Mouse (Mus musculus) cerebellum, adult 2 months (tissue): ENCODE results near the gene Clmn. TPM values are rescaled to one million over a fixed set of nuclear protein-coding genes. Genes with fewer than 3 reads are reported as not detected.

Source experiments
- DNase-seq, 2 experiments: peaks; one replicate each; pipeline ENCODE4 v3.0.0; 2021
- H3K27ac ChIP-seq: fragments of 200-500 bp; 2 replicates; pipeline ENCODE4 v1.5.1; 2012; ENCODE audit warnings: low read length, control low read depth, inconsistent platforms; ENCODE audit not compliant: insufficient read depth
- H3K27me3 ChIP-seq: fragments of 200-500 bp; 2 replicates; pipeline ENCODE4 v1.6.1; 2012; ENCODE audit warnings: inconsistent platforms, mild to moderate bottlenecking, low read length, moderate library complexity; ENCODE audit not compliant: control insufficient read depth, insufficient read depth
- H3K4me1 ChIP-seq: fragments of 200-500 bp; 2 replicates; pipeline ENCODE4 v1.6.1; 2011; ENCODE audit warnings: low read length; ENCODE audit not compliant: control insufficient read depth, insufficient read depth
- H3K4me3 ChIP-seq: fragments of 200-500 bp; replicated peaks from 2 replicates; pipeline ENCODE3; 2011; ENCODE audit warnings: mild to moderate bottlenecking, low read depth, low read length, control low read depth; ENCODE audit not compliant: insufficient read depth
- CTCF ChIP-seq: fragments of 200-500 bp; IDR thresholded peaks from 2 replicates; pipeline ENCODE4 v1.5.1; 2011; ENCODE audit warnings: low read depth, mild to moderate bottlenecking, control low read depth, low read length, moderate library complexity, borderline replicate concordance; ENCODE audit not compliant: insufficient read depth
- POLR2A ChIP-seq: fragments of 200-500 bp; IDR thresholded peaks from 2 replicates; pipeline ENCODE4 v1.6.1; 2011; ENCODE audit warnings: low read length, control low read depth, borderline replicate concordance; ENCODE audit not compliant: insufficient read depth
- WGBS: fragments of 180-500 bp; shearing (Covaris S2); methylation state at CpG from one replicate; pipeline ENCODE4 v1.1.7; 2018; 5-methylcytosine and 5-hydroxymethylcytosine counted together
- polyA plus RNA-seq: library from polyadenylated mRNA; depleted of rRNA; stranded (reverse); fragments of >200 nt; gene quantifications from 2 replicates; pipeline ENCODE4 v1.2.3, GENCODE M21; 2012

Clmn gene
- polyA plus RNA-seq, 1 experiment: 30.6 TPM

GRCm38 (mm10) chr12:104777603-104778002 is 87.3 kb downstream of the Clmn start:
- no peak for DNase-seq
- 93% methylated on average over 1 of the region's 1 CpGs for WGBS
- Histone ChIP-seq H3K4me3 (no peak overlapping the region), H3K27ac (no peak overlapping the region), H3K27me3 (no peaks in the 10 kb centered on the region), H3K4me1 (no peaks in the 10 kb centered on the region)
- TF ChIP-seq CTCF (no peak), POLR2A (no peak)

DNA sequence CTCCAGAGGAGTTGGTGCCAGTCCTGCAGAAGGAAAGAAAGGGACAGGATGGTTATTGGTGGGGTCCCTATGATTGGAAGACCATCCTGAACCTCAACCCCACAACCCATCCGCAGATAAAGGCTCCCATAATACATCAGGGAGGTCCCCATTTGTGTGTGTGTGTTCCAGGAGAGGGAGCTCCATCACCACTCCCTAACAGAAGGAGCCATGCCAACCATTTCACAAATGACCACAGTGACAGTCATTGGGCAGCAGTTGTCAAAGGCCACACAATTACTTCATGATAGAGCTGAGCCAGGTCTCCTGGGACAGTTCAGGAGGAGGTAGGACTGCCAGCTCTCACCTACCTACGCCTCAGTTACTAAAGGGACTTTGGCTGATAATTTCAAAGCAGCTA is 92.9 kb downstream of the Clmn start:
- no peaks in the 10 kb centered on the region; the same call in 1 of the 2 replicates for H3K4me1 ChIP-seq
- no peak for DNase-seq
- H3K27me3 ChIP-seq: no peaks in the 10 kb centered on the region; the same call in 1 of the 2 replicates
- WGBS: 46% methylated on average over 2 of the region's 2 CpGs
- TF ChIP-seq POLR2A: no peak
- TF ChIP-seq CTCF: peak; percentile 31; the same call in 1 of the 2 replicates
- H3K4me3 ChIP-seq: no peak overlapping the region
- no peak overlapping the region for H3K27ac ChIP-seq

DNA sequence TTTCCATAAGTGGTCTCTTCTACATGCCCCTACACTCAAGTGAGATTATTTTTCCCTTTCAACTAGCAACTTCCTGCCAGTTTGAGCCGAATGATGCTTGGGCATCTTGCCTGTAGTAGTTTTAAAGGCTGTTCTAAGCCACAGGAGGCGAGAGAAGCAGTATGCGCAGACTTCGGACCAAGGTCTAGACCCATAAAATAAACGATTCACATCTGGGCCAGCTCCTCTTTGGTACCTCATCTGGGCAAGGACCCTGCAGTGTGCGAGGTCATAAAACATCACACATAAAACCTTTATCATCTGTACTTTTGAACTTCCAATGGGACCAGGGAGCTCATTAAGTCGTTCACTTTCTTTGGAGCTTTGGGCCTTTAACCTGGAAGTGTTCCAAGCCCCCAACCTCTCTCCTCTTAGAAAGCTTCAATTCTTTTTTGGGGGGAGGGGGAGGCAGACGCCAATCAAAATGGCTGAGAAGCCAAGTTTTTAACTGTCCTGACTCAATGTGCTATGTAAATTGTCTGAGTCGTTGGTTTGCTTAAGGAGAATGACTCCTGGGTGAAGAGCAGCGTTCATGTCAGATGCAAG is 95.6 kb downstream of the Clmn start:
- H3K27me3 ChIP-seq: no peaks in the 10 kb centered on the region; the same call in 1 of the 2 replicates
- TF ChIP-seq POLR2A: no peak
- TF ChIP-seq CTCF: no peak
- DNase-seq: no peak
- H3K4me1 ChIP-seq: no peaks in the 10 kb centered on the region; the same call in 1 of the 2 replicates
- 67% methylated on average over 10 of the region's 10 CpGs for WGBS
- no peak overlapping the region for H3K4me3 ChIP-seq
- no peak overlapping the region for H3K27ac ChIP-seq

GRCm38 (mm10) chr12:104767183-104767582 is 97.7 kb downstream of the Clmn start:
- TF ChIP-seq POLR2A (no peak), CTCF (peak; percentile 8; the same call in 1 of the 2 replicates)
- 90% methylated on average over 4 of the region's 4 CpGs for WGBS

GRCm38 (mm10) chr12:104765761-104766160 is 99.1 kb downstream of the Clmn start:
- Histone ChIP-seq H3K27me3 (no peaks in the 10 kb centered on the region), H3K4me1 (no peaks in the 10 kb centered on the region), H3K4me3 (no peak overlapping the region), H3K27ac (no peak overlapping the region)
- 84% methylated on average over 7 of the region's 7 CpGs for WGBS
- TF ChIP-seq POLR2A (no peak), CTCF (no peak)
- DNase-seq: no peak

More at GRCm38 (mm10) chr12:104767183-104767582, 97.7 kb downstream of the Clmn start:
- H3K27me3 ChIP-seq: no peaks in the 10 kb centered on the region; the same call in 1 of the 2 replicates
- H3K4me3 ChIP-seq: no peak overlapping the region
- no peak for DNase-seq
- H3K4me1 ChIP-seq: no peaks in the 10 kb centered on the region; the same call in 1 of the 2 replicates
- H3K27ac ChIP-seq: no peak overlapping the region

DNA sequence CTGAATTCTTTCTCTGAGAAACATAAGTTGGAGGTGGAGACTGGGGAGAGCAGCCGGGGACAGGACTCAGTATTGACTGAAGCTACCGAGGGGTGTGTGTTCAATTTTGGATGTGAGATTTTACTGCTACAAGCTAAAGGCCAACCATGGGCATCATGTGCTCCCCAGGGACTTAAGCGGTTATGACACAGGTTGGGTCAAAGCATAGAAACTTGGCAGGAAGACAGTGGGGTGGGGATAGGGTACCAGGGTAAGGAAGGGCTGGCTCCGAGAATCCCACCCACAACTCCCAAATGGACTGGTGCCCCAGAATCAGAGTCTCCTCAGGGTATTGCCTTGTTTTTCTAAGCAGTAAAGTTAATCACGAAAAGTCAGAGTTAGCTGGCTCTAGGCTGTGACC is 99.8 kb downstream of the Clmn start:
- Histone ChIP-seq H3K27ac (no peak overlapping the region), H3K4me3 (no peak overlapping the region), H3K27me3 (no peaks in the 10 kb centered on the region), H3K4me1 (no peaks in the 10 kb centered on the region)
- DNase-seq: no peak
- TF ChIP-seq POLR2A (no peak), CTCF (no peak)
- 84% methylated on average over 5 of the region's 5 CpGs for WGBS

DNA sequence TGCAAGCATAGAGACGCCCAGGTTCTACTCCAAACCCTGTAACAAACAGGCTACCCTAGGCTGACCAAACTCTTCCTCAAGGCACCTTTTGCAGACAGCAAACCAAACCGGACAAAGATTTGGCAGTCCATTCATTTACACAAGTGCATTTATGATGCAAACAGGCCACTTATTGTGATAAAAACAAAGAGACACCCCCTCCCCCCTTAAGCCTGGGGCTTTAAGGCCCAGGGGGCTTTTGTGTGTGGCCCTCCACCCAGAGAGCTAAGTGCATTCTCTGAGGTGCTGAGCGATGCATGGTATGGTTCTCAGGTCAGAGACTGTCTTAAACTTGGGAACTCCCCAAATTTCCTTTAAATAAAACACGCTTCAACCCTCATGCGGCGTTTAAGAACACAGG is 101.0 kb downstream of the Clmn start:
- H3K4me3 ChIP-seq: no peak overlapping the region
- 77% methylated on average over 6 of the region's 6 CpGs for WGBS
- H3K27me3 ChIP-seq: no peaks in the 10 kb centered on the region
- H3K4me1 ChIP-seq: no peaks in the 10 kb centered on the region
- no peak overlapping the region for H3K27ac ChIP-seq
- DNase-seq: no peak
- TF ChIP-seq POLR2A (no peak), CTCF (no peak)

DNA sequence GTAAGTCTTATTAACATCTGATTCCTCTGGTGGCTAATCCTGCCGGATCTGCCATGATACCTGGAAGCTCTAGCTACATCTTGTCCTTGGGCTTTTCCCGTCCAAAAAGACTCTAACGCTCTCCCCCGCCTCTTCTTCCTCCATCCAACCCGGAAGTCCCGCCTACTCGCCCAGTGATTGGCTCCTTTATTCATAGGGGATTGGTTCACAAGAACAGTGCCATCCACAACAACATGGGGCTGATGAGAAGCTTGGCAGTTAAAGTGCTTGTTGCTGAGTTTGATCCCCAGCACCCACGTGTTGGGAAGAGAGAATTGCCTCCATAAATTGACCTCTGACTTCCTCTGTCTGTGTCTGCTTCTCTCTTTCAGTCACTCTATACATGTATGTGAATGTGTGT is 103.5 kb downstream of the Clmn start:
- no peaks in the 10 kb centered on the region for H3K4me1 ChIP-seq
- no peak overlapping the region for H3K4me3 ChIP-seq
- no peak overlapping the region for H3K27ac ChIP-seq
- no peak for TF ChIP-seq CTCF
- 88% methylated on average over 8 of the region's 8 CpGs for WGBS
- no peak for DNase-seq
- H3K27me3 ChIP-seq: no peaks in the 10 kb centered on the region

DNA sequence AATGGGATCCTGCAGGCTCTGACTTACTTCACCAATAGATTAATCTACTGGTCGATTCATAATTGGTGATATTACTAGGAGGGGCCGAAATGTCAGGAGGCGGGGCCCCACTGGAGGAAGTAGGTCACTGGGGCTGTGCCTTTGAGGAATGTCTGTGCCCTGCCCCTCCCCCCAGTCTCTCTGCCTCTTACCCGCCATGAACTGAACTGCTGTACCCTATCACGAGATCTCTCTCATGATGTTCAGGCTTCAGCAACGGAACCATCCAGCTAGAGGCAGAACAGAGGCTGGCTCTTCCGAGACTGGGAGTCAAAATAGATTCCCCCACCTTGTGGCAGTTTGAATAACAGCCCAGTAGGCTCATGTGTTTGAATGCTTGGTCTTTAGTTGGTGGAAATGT is 106.8 kb downstream of the Clmn start:
- TF ChIP-seq CTCF (no peak), POLR2A (no peak)
- 88% methylated on average over 7 of the region's 7 CpGs for WGBS
- no peaks in the 10 kb centered on the region for H3K4me1 ChIP-seq
- no peak overlapping the region for H3K27ac ChIP-seq
- H3K27me3 ChIP-seq: no peaks in the 10 kb centered on the region
- DNase-seq: no peak
- H3K4me3 ChIP-seq: no peak overlapping the region
